Mouse (Mus musculus): ENCODE results near the gene Fzd10.

GRCm38 (mm10) chr5:128636648-128637047 lies 36.0 kb downstream of the Fzd10 start:
- TF ChIP-seq USF1 (IDR thresholded peaks at IDR 0.05; ENCODE audit: low read depth) (no peak), MYOG (IDR thresholded peaks at IDR 0.05; ENCODE audit: control insufficient read depth in 1 of 3, insufficient read depth in 1 of 3, insufficient read length in 2 of 3, low read depth in 2 of 3) (no peak), POLR2A (IDR thresholded peaks at IDR 0.05; ENCODE audit: insufficient read length, low read depth) (no peak)

All from myocyte (in vitro differentiated cells).